Mouse (Mus musculus) erythroblast, adult 5-6 weeks (primary cell): ENCODE data around the gene Zfp987. TPM values are rescaled to one million over a fixed set of nuclear protein-coding genes. Genes with fewer than 3 reads are reported as not detected.
"Not testable (repeated sequence)": the region's sequence is repeated elsewhere in the genome, so short reads cannot be mapped to it uniquely, and the experiment has no call there.

ENCODE experiments used
- ATAC-seq: replicated peaks from 2 replicates; pipeline ENCODE4 v1.8.0; 2016; ENCODE audit warnings: moderate number of reproducible peaks, mild to moderate bottlenecking, moderate TSS enrichment, inconsistent platforms; ENCODE audit not compliant: poor library complexity, low FRiP score, severe bottlenecking
- total RNA-seq, 2 experiments: library from RNA; stranded (forward) in 1 of 2; stranded (reverse) in 1 of 2; fragments of 150-400 nt in 1 of 2; fragments of 200-764, 138-1000 nt in 1 of 2; gene quantifications; 2 replicates each; pipeline versions ENCODE4 v1.2.3 to v1.2.4; 2015 to 2017; ENCODE audit warnings: low replicate concordance in 2 of 2

Gene Zfp987
- total RNA-seq, 2 experiments from 2014 or later = not detected

GRCm38 (mm10) chr4:146168730-146169215, 71.7 kb downstream of the Zfp987 start:
- ATAC-seq = not testable (repeated sequence)

- ATAC-seq = not testable (repeated sequence)
These were observed 76.5 kb downstream of the Zfp987 start for GRCm38 (mm10) chr4:146173378-146174226.

Other genes with a start within 250 kb of the Zfp987 start
- not detected in 2 replicates for gene Zfp986, start 228.5 kb upstream of the Zfp987 start, total RNA-seq (2015; ENCODE audit: low replicate concordance)
- gene Zfp986, start 228.5 kb upstream of the Zfp987 start, total RNA-seq (2017; ENCODE audit: low replicate concordance) = not detected in 2 replicates
- not detected in 2 replicates for gene Zfp600, start 59.5 kb downstream of the Zfp987 start, total RNA-seq (2015; ENCODE audit: low replicate concordance)
- not detected in 2 replicates for gene Zfp600, start 59.5 kb downstream of the Zfp987 start, total RNA-seq (2017; ENCODE audit: low replicate concordance)